Mouse (Mus musculus): Measurements from ENCODE around the gene Lhx5.

DNA sequence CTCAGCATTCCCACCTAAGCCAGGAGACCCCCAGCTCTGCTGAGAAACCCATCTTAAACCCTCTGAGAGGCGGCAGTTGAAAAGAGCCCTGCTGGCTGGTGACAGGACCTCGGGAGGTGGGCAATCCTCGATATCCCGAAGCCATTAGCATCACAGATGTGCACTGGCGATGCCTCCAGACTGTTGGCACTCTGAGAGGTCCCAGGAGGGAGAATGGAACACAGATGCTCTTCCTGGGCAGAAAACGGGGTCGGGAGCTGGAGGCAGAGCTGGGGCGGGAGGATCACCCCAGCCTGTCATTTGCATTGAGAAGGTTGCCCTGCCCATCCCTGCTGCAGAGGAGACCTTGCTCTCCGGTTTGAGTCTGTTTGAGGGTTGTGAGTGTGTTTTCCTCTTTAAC is 42.7 kb upstream of the Lhx5 start:
- TF ChIP-seq CTCF (IDR thresholded peaks at IDR 0.05; ENCODE audit: extremely low read depth, insufficient read depth, insufficient read length, insufficient replicate concordance): no peak
- TF ChIP-seq POLR2A (IDR thresholded peaks at IDR 0.05; ENCODE audit: low read depth, low read length): no peak

Measured in spleen, adult 2 months (tissue).